Mouse (Mus musculus) yolk sac, embryonic 10.5 days (tissue): Measurements from ENCODE around the gene Lrmda.
A peak's percentile ranks its signal among the peaks of the same experiment; 100 is the strongest.

Experiments
- DNase-seq: peaks from one replicate; pipeline ENCODE4 v3.0.0-alpha.2; 2017; ENCODE audit warnings: low spot score

The Lrmda gene

GRCm38 (mm10) chr14:22019252-22019948 lies at the start of gene Lrmda:
Gene Lrmda, plus strand, starts transcription at chr14:22019712.
- DNase-seq, result peak; percentile 48

GRCm38 (mm10) chr14:21981462-21981861 lies 38.0 kb upstream of the Lrmda start:
- DNase-seq, result peak; percentile 66

GRCm38 (mm10) chr14:21982096-21982591 lies 37.4 kb upstream of the Lrmda start:
- DNase-seq, result no peak

- peak; percentile 48 for DNase-seq
Observed at GRCm38 (mm10) chr14:21982592-21983310, 36.8 kb upstream of the Lrmda start.

GRCm38 (mm10) chr14:21983311-21983949 lies 36.1 kb upstream of the Lrmda start:
- no peak for DNase-seq

- DNase-seq, result no peak
Observed at GRCm38 (mm10) chr14:21983950-21984730, 35.4 kb upstream of the Lrmda start.

- peak; percentile 40 for DNase-seq
Observed at GRCm38 (mm10) chr14:21984757-21985425, 34.6 kb upstream of the Lrmda start.

- DNase-seq, result no peak
Observed at GRCm38 (mm10) chr14:21985426-21985931, 34.0 kb upstream of the Lrmda start.

- peak; percentile 80 for DNase-seq
Observed at GRCm38 (mm10) chr14:21985981-21986732, 33.4 kb upstream of the Lrmda start.

GRCm38 (mm10) chr14:21986733-21987659 lies 32.5 kb upstream of the Lrmda start:
- DNase-seq, result peak; percentile 60

- peak; percentile 92 for DNase-seq
Observed at GRCm38 (mm10) chr14:21987660-21988576, 31.6 kb upstream of the Lrmda start.

GRCm38 (mm10) chr14:21988577-21989290 lies 30.8 kb upstream of the Lrmda start:
- no peak for DNase-seq

GRCm38 (mm10) chr14:21989291-21989913 lies 30.1 kb upstream of the Lrmda start, which contains the start of gene Zfp503:
Gene Zfp503, minus strand, starts transcription at chr14:21989601.
- DNase-seq, result peak; percentile 58

- peak; percentile 22 for DNase-seq
Observed at GRCm38 (mm10) chr14:21990321-21991021, 29.0 kb upstream of the Lrmda start.

GRCm38 (mm10) chr14:21991251-21991780 lies 28.2 kb upstream of the Lrmda start:
- DNase-seq, result peak; percentile 70

GRCm38 (mm10) chr14:21991856-21992255 lies 27.7 kb upstream of the Lrmda start:
- no peak for DNase-seq
